Mouse (Mus musculus) liver, postnatal 0 days (tissue): ENCODE results near the gene Dnal1.

Experiments
- CTCF ChIP-seq: sonication (generic); IDR thresholded peaks from 2 replicates; pipeline ENCODE4 v1.5.1; 2016; ENCODE audit warnings: antibody characterized with exemption, low read depth
- EP300 ChIP-seq: IDR thresholded peaks from 2 replicates; pipeline ENCODE4 v1.6.1; 2016; ENCODE audit warnings: antibody characterized with exemption, low read depth, mild to moderate bottlenecking

- TF ChIP-seq CTCF (no peak), EP300 (no peak)
Observed at GRCm38 (mm10) chr12:84185547-84185946, 71.4 kb downstream of the Dnal1 start.
